Mouse (Mus musculus) common myeloid progenitor, adult 5-6 weeks (primary cell): Measurements from ENCODE around the gene Matn4. TPM values are rescaled to one million over a fixed set of nuclear protein-coding genes. Genes with fewer than 3 reads are reported as not detected.

Experiments
- total RNA-seq: library from RNA; stranded (forward); fragments of 200-1000, 187-1606 nt; gene quantifications from 2 replicates; pipeline ENCODE4 v1.2.3, GENCODE M21; 2017

The Matn4 gene
- total RNA-seq, 1 experiment from 2014 or later, result not detected

Other genes starting within 250 kb of the Matn4 start
- 0.59 TPM in 1 of 2 replicates, not detected in the other for gene Kcns1, start 234.0 kb downstream of the Matn4 start, total RNA-seq
- not detected in 2 replicates for gene Wfdc5, start 222.4 kb downstream of the Matn4 start, total RNA-seq
- not detected in 2 replicates for gene Wfdc12, start 214.6 kb downstream of the Matn4 start, total RNA-seq
- not detected in 2 replicates for gene Wfdc15a, start 205.0 kb downstream of the Matn4 start, total RNA-seq
- gene Wfdc15b, start 183.5 kb downstream of the Matn4 start, total RNA-seq, result not detected in 2 replicates
- not detected in 2 replicates for gene Svs2, start 166.7 kb downstream of the Matn4 start, total RNA-seq
- not detected in 2 replicates for gene Svs3b, start 148.5 kb downstream of the Matn4 start, total RNA-seq
- gene Svs4, start 126.7 kb downstream of the Matn4 start, total RNA-seq, result not detected in 2 replicates
- not detected in 2 replicates for gene Svs3a, start 115.9 kb downstream of the Matn4 start, total RNA-seq
- gene Svs6, start 88.4 kb downstream of the Matn4 start, total RNA-seq, result not detected in 2 replicates
- not detected in 2 replicates for gene Svs5, start 72.4 kb downstream of the Matn4 start, total RNA-seq
- gene Slpi, start 16.1 kb downstream of the Matn4 start, total RNA-seq, result 10.1 and 10.4 TPM in 2 replicates
- gene Rbpjl, start 2.0 kb downstream of the Matn4 start, total RNA-seq, result not detected in 2 replicates
- 0.05 TPM in 1 of 2 replicates, not detected in the other for gene Sdc4, start 38.7 kb upstream of the Matn4 start, total RNA-seq
- 8.9 and 13.4 TPM in 2 replicates for gene Sys1, start 51.8 kb upstream of the Matn4 start, total RNA-seq
- gene Gm20458, start 55.8 kb upstream of the Matn4 start, total RNA-seq, result 0.46 TPM in 1 of 2 replicates, not detected in the other
- gene Trp53tg5, start 68.6 kb upstream of the Matn4 start, total RNA-seq, result not detected in 2 replicates
- 0.18 TPM in 1 of 2 replicates, not detected in the other for gene Dbndd2, start 80.9 kb upstream of the Matn4 start, total RNA-seq
- 30.6 and 33.2 TPM in 2 replicates for gene Pigt, start 92.4 kb upstream of the Matn4 start, total RNA-seq
- not detected in 2 replicates for gene Wfdc2, start 157.3 kb upstream of the Matn4 start, total RNA-seq
- not detected in 2 replicates for gene Spint3, start 168.3 kb upstream of the Matn4 start, total RNA-seq
- not detected in 2 replicates for gene Wfdc6a, start 180.3 kb upstream of the Matn4 start, total RNA-seq
- gene Eppin, start 188.4 kb upstream of the Matn4 start, total RNA-seq, result not detected in 2 replicates
- gene Wfdc6b, start 208.4 kb upstream of the Matn4 start, total RNA-seq, result not detected in 2 replicates
- not detected in 2 replicates for gene Wfdc8, start 208.5 kb upstream of the Matn4 start, total RNA-seq
- not detected in 2 replicates for gene Wfdc16, start 233.6 kb upstream of the Matn4 start, total RNA-seq